Mouse (Mus musculus) limb, embryonic 12.5 days (tissue): ENCODE measurements around the gene Rapgef6. TPM values are rescaled to one million over a fixed set of nuclear protein-coding genes. Genes with fewer than 3 reads are reported as not detected.

ENCODE experiments used
- ATAC-seq: fragments of 200-750 bp; cut with Nextera tagmentation; 2 replicates; pipeline ENCODE4 v1.8.0; 2017; ENCODE audit warnings: low read depth, moderate TSS enrichment; ENCODE audit not compliant: insufficient number of reproducible peaks, insufficient read depth, low FRiP score, low TSS enrichment
- H3K27ac ChIP-seq: fragments of 300-500 bp; sonication (generic); 2 replicates; pipeline ENCODE4 v1.5.1; 2016; ENCODE audit warnings: mild to moderate bottlenecking, moderate library complexity
- H3K27me3 ChIP-seq: fragments of 300-500 bp; sonication (generic); 2 replicates; pipeline ENCODE4 v1.6.1; 2016; ENCODE audit warnings: mild to moderate bottlenecking, moderate library complexity
- H3K36me3 ChIP-seq: fragments of 300-500 bp; sonication (generic); 2 replicates; pipeline ENCODE4 v1.6.1; 2016; ENCODE audit warnings: mild to moderate bottlenecking, moderate library complexity
- H3K4me1 ChIP-seq: fragments of 300-500 bp; sonication (generic); replicated peaks from 2 replicates; pipeline ENCODE4 v1.6.1; 2016
- H3K4me2 ChIP-seq: fragments of 300-500 bp; sonication (generic); 2 replicates; pipeline ENCODE4 v1.6.1; 2016; ENCODE audit warnings: mild to moderate bottlenecking, moderate library complexity
- H3K4me3 ChIP-seq: fragments of 300-500 bp; sonication (generic); replicated peaks from 2 replicates; pipeline ENCODE4 v1.5.1; 2016; ENCODE audit warnings: mild to moderate bottlenecking
- H3K9ac ChIP-seq: fragments of 300-500 bp; sonication (generic); replicated peaks from 2 replicates; pipeline ENCODE4 v1.6.1; 2016; ENCODE audit warnings: mild to moderate bottlenecking, moderate library complexity
- H3K9me3 ChIP-seq: fragments of 300-500 bp; sonication (generic); 2 replicates; pipeline ENCODE4 v1.6.1; 2016; ENCODE audit warnings: mild to moderate bottlenecking, moderate library complexity
- WGBS: fragments of 180-500 bp; shearing (Covaris S2); methylation state at CpG from one replicate; pipeline ENCODE4 v1.1.7; 2016; 5-methylcytosine and 5-hydroxymethylcytosine counted together
- polyA plus RNA-seq: library from polyadenylated mRNA; unstranded; fragments of >200 nt; fragmentation: Nextera tagmentation; extraction: Ambion mirVana; gene quantifications from 2 replicates; pipeline ENCODE4 v1.2.1, GENCODE M21; 2016

Rapgef6 gene
- polyA plus RNA-seq, 1 experiment from 2014 or later: 37.9 TPM

DNA sequence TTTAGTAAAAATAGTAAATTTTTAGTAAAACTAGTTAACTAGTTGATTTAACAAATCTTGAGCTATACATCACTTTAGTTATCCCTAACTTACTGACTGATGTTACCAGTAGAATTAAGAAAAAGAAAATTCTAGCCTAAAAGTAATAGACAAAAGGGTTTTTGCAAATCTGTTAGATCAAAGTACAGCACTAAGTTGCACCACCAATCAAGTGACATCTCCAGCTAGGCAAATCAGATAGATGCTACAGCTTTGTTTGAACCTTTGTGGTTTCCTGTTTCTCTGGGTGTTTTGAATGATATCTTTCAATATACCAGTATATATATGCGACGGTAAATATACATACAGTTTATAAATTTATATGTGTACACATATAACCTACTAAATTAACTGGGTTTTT is 99.1 kb downstream of the Rapgef6 start:
- H3K27ac ChIP-seq: no peak overlapping the region
- no peak overlapping the region for H3K9ac ChIP-seq
- WGBS: 100% methylated on average over 2 of the region's 2 CpGs
- no peak for ATAC-seq
- no peaks in the 10 kb centered on the region for H3K9me3 ChIP-seq
- H3K4me3 ChIP-seq: no peak overlapping the region
- peaks cover 7% of the 10 kb centered on the region; the same call in 1 of the 2 replicates for H3K36me3 ChIP-seq
- no peak overlapping the region for H3K4me2 ChIP-seq
- no peaks in the 10 kb centered on the region for H3K4me1 ChIP-seq
- no peaks in the 10 kb centered on the region for H3K27me3 ChIP-seq

DNA sequence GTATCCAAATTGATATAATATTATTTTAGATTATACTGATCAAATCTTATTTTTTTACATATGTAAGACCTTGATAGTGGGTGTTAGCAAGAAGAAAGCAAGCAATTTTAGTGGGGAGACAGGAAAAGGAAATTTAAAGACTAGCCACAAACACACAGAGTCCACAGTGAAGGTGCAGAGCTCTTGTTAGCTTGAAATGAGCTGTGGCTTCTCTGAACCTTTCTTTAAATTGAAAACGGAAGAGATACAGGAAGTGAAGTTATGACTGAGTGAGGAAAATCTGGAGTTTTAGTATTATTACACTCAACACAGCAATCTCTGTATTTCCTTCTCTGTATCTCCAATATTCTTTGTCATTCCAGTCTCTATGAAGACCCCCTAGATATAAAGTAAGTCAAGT is 104.3 kb downstream of the Rapgef6 start:
- H3K36me3 ChIP-seq: peaks cover 7% of the 10 kb centered on the region; the same call in 1 of the 2 replicates
- no peak overlapping the region for H3K4me3 ChIP-seq
- no peak overlapping the region for H3K4me2 ChIP-seq
- no peak overlapping the region for H3K27ac ChIP-seq
- no peak for ATAC-seq
- WGBS: 74% methylated on average over 1 of the region's 1 CpGs
- H3K27me3 ChIP-seq: no peaks in the 10 kb centered on the region
- H3K9ac ChIP-seq: no peak overlapping the region
- H3K9me3 ChIP-seq: no peaks in the 10 kb centered on the region
- no peaks in the 10 kb centered on the region for H3K4me1 ChIP-seq

DNA sequence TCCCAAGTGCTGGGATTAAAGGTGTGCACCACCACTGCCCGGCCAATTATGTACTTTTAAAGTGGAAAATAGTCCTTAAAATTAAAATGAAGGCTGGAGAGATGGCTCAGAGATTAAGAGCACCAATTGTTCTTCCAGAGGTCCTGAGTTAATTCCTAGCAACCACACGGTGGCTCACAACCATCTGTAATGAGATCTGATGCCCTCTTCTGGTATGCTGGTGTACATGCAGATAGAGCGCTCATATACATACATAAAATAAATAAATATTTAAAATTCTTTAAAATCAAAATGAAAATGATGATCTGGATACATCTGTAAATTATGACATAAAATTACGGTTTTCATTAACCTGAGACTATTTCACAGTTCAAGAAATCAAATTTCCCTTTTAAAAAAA is 123.8 kb downstream of the Rapgef6 start:
- Histone ChIP-seq H3K27me3 (no peaks in the 10 kb centered on the region), H3K27ac (no peak overlapping the region), H3K4me2 (no peak overlapping the region), H3K4me3 (no peak overlapping the region), H3K9me3 (no peaks in the 10 kb centered on the region), H3K36me3 (peaks cover 11% of the 10 kb centered on the region), H3K9ac (no peak overlapping the region), H3K4me1 (no peaks in the 10 kb centered on the region)
- 93% methylated on average over 4 of the region's 4 CpGs for WGBS
- no peak for ATAC-seq

DNA sequence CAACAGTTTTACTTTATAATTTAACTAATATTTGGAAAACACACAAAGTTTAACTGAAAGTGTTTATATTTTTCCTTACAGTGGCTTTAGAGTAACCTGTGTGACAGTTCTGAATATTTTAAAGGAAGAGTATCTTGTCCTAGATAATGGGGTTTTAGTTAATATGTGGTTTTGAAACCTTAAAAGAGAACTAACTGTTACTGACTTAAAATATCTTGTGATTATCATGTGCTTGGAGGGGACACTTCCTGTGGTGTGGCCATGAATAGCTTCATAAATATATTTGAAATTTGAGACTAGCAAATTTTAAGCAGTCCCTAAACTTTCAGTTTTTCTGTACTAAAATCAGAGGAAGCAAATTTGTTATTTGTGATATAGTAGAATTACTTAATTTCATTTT is 125.9 kb downstream of the Rapgef6 start:
- H3K27ac ChIP-seq: no peak overlapping the region
- no peaks in the 10 kb centered on the region for H3K9me3 ChIP-seq
- no peaks in the 10 kb centered on the region for H3K4me1 ChIP-seq
- ATAC-seq: no peak
- H3K9ac ChIP-seq: no peak overlapping the region
- no peak overlapping the region for H3K4me2 ChIP-seq
- peaks cover 8% of the 10 kb centered on the region; the same call in 1 of the 2 replicates for H3K36me3 ChIP-seq
- no peak overlapping the region for H3K4me3 ChIP-seq
- no peaks in the 10 kb centered on the region for H3K27me3 ChIP-seq

DNA sequence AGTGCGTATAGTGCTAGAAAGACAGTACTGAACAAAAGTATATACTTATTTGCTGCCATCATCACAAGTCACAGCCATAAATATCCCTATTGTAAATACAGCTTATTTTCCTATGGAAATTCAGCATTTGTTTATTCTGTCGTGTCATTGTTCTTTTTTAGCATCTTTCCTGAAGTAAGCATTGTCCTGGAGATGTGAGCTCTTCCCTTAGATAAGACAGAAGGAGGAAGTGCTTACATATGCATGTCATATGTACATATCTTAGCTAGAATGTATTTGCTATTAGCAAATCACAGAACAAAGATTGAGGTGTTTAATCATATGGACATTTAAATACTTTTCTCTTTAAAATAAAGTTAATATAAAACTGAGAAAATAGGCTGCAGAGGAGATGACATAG is 132.8 kb downstream of the Rapgef6 start:
- Histone ChIP-seq H3K9ac (no peak overlapping the region), H3K4me2 (no peak overlapping the region)
- WGBS: 82% methylated on average over 2 of the region's 2 CpGs

DNA sequence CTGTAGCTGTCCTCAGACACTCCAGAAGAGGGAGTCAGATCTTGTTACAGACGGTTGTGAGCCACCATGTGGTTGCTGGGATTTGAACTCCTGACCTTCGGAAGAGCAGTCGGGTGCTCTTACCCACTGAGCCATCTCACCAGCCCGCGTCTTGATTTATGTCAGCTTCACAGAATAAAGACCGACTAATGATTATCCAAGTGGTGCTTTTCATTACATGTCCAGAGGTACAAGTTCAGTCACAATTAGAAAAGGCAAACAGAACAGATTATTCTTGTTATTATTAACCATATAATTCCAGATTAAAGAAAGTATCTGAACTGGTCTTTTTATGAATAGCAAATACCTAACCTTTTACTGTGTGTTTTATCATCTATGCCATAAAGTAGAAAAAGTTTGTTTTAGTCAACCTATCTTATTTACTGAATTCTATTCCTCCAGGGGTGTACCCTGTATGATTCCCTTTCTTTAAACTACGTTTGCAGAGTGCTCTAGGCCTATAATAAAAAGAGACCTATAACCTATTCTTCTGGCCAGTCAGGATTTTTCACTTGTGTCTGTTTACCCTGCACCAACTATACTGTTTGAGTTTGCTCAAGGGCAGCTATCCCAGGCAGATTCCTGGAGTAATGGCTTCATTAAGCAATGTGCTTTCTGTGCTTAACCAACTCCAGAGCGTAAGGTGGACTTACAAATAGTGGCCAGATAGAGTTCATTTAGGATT is 151.1 kb downstream of the Rapgef6 start:
- Histone ChIP-seq H3K4me1 (no peaks in the 10 kb centered on the region), H3K4me3 (no peak overlapping the region), H3K9me3 (no peaks in the 10 kb centered on the region), H3K4me2 (no peak overlapping the region), H3K27ac (no peak overlapping the region), H3K36me3 (peaks cover 12% of the 10 kb centered on the region), H3K27me3 (no peaks in the 10 kb centered on the region), H3K9ac (no peak overlapping the region)
- WGBS: 79% methylated on average over 8 of the region's 8 CpGs
- no peak for ATAC-seq

More for the DNA sequence above, 132.8 kb downstream of the Rapgef6 start:
- no peak overlapping the region for H3K27ac ChIP-seq
- no peaks in the 10 kb centered on the region for H3K4me1 ChIP-seq
- no peak for ATAC-seq
- H3K27me3 ChIP-seq: no peaks in the 10 kb centered on the region
- no peak overlapping the region for H3K4me3 ChIP-seq
- H3K36me3 ChIP-seq: peaks cover 20% of the 10 kb centered on the region
- H3K9me3 ChIP-seq: no peaks in the 10 kb centered on the region

DNA sequence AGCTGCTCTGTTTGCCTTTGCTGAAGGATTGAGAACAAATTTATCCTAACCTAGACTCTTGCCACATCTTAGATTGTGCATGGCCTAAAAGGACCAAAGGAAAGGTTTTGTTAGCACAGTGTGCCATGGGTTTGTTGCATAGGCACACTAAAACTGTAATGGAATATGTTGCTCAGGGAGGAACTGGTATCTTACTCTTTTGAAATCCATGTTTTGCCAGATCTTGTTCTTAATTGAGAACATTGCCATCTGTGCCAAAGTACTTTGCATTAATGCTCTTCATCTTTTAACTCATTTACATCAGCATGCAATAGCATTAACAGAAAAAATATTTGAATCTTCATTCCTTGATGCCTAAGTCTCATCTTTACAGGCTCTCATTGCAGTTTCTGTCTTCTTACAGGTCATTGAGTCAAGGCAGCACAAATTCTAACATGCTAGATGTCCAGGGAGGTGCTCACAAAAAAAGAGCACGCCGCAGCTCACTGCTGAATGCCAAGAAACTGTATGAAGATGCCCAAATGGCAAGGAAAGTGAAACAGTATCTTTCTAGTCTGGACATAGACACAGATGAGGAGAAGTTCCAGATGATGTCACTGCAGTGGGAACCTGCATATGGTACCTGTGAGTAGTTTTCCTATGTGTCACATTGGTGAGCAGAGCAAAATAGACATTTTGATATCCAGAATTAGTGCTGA is 153.3 kb downstream of the Rapgef6 start:
- WGBS: 96% methylated on average over 2 of the region's 2 CpGs
- H3K4me1 ChIP-seq: no peaks in the 10 kb centered on the region
- no peak overlapping the region for H3K27ac ChIP-seq
- peaks cover 27% of the 10 kb centered on the region for H3K36me3 ChIP-seq
- H3K9me3 ChIP-seq: no peaks in the 10 kb centered on the region
- no peaks in the 10 kb centered on the region for H3K27me3 ChIP-seq
- no peak overlapping the region for H3K9ac ChIP-seq
- ATAC-seq: no peak
- no peak overlapping the region for H3K4me2 ChIP-seq
- no peak overlapping the region for H3K4me3 ChIP-seq

DNA sequence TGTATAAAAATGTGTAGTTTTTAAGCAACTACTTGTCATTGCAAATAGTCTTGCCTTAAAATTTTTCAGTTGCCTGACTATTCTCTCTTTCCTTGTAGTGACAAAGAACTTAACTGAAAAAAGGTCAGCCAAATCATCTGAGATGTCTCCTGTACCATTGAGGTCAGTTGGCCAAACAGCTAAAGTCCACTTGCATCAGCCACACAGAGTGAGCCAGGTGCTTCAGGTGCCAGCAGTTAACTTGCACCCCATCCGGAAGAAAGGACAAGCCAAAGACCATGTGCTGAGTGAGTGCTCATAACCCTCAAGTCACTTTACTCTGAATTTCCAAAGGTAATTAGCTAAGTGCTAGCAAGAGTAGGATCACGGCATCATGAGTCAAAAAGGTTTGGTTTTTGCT is 156.5 kb downstream of the Rapgef6 start:
- Histone ChIP-seq H3K36me3 (peaks cover 33% of the 10 kb centered on the region), H3K4me3 (no peak overlapping the region), H3K4me2 (no peak overlapping the region), H3K9me3 (no peaks in the 10 kb centered on the region), H3K4me1 (no peaks in the 10 kb centered on the region), H3K27ac (no peak overlapping the region), H3K27me3 (no peaks in the 10 kb centered on the region), H3K9ac (no peak overlapping the region)
- WGBS: 86% methylated on average over 2 of the region's 2 CpGs
- ATAC-seq: no peak

DNA sequence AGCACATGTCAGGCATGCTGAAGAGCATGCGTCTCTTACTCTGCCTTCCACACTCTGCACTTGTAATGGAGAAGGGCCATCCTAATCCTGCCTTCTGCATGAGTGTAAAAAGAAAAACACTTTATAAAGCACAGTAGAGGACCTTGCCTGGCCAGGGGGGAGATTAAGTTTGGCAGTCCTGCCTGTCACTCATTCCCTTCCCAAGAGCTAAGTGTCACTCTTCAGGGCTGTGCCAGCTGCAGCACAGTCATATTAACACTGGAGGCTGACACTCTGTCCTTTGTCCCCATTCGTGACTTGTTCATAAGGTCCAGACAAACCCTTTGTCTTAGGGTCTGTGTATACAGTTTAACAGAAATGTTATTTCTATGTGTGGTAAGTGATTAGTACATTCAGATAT is 162.2 kb downstream of the Rapgef6 start:
- ATAC-seq: no peak
- Histone ChIP-seq H3K9me3 (no peaks in the 10 kb centered on the region), H3K4me1 (peaks cover 8% of the 10 kb centered on the region; the same call in 1 of the 2 replicates), H3K9ac (no peak overlapping the region), H3K27ac (no peak overlapping the region), H3K4me3 (no peak overlapping the region), H3K36me3 (peaks cover 44% of the 10 kb centered on the region), H3K4me2 (no peak overlapping the region), H3K27me3 (no peaks in the 10 kb centered on the region)
- WGBS: 81% methylated on average over 2 of the region's 2 CpGs

DNA sequence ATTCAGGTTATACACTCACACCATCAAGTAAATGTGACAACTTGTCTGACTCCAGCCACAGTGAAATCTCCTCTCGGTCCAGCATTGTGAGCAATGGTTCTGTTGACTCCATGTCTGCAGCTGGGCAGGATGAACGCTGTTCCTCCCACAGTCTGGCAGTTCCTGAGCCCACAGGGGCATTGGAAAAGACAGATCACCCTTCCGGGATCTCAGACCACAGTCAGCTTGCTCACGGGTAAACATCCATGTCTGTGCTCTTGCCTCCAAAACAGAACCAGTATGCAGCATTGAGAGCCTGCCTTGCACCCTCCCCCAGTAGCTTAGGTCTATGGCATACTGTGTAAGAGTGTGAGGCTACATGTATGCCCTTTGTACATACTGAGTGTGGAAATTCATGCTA is 167.5 kb downstream of the Rapgef6 start:
- Histone ChIP-seq H3K4me3 (no peak overlapping the region), H3K9ac (no peak overlapping the region), H3K27ac (no peak overlapping the region), H3K27me3 (no peaks in the 10 kb centered on the region), H3K4me1 (peaks cover 8% of the 10 kb centered on the region; the same call in 1 of the 2 replicates), H3K4me2 (no peak overlapping the region), H3K9me3 (no peaks in the 10 kb centered on the region), H3K36me3 (peaks cover 58% of the 10 kb centered on the region)
- 86% methylated on average over 4 of the region's 4 CpGs for WGBS
- ATAC-seq: no peak

DNA sequence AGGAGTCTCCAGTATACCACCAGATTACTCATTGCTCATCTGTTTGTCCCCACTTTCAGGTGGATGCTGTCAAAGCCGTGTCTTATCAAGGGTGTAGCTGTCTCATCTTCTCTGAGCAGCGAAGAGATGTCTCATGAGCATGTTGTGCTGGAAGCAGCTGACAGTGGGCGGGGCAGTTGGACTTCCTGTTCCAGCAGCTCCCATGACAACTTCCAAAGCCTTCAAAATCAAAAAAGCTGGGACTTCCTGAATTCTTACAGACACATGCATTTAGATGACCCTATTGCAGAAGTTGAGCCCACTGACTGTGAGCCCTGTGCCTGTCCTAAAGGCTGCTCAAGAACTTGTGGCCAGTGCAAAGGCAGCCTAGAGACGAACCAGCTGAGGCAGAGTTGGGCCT is 168.5 kb downstream of the Rapgef6 start:
- Histone ChIP-seq H3K4me1 (peaks cover 8% of the 10 kb centered on the region; the same call in 1 of the 2 replicates), H3K27ac (no peak overlapping the region), H3K4me2 (no peak overlapping the region), H3K27me3 (no peaks in the 10 kb centered on the region), H3K4me3 (no peak overlapping the region), H3K9me3 (no peaks in the 10 kb centered on the region), H3K36me3 (peaks cover 60% of the 10 kb centered on the region), H3K9ac (no peak overlapping the region)
- ATAC-seq: no peak
- WGBS: 85% methylated on average over 4 of the region's 4 CpGs
